Mouse (Mus musculus) limb, embryonic 10.5 days (tissue): ENCODE data around the gene A530084C06Rik. TPM values are rescaled to one million over a fixed set of nuclear protein-coding genes. Genes with fewer than 3 reads are reported as not detected.

Experiments
- DNase-seq: peaks from one replicate; pipeline ENCODE4 v3.0.0-alpha.2; 2017; ENCODE audit warnings: low spot score
- H3K27ac ChIP-seq: fragments of 300-500 bp; sonication (generic); 2 replicates; pipeline ENCODE4 v1.5.1; 2016; ENCODE audit warnings: mild to moderate bottlenecking
- H3K27me3 ChIP-seq: fragments of 300-500 bp; sonication (generic); 2 replicates; pipeline ENCODE4 v1.6.1; 2016; ENCODE audit warnings: low read depth, mild to moderate bottlenecking; ENCODE audit not compliant: poor library complexity, severe bottlenecking
- H3K36me3 ChIP-seq: fragments of 300-500 bp; sonication (generic); 2 replicates; pipeline ENCODE4 v1.6.1; 2016; ENCODE audit warnings: mild to moderate bottlenecking, moderate library complexity
- H3K4me1 ChIP-seq: fragments of 300-500 bp; sonication (generic); 2 replicates; pipeline ENCODE4 v1.6.1; 2016
- H3K4me3 ChIP-seq: fragments of 300-500 bp; sonication (generic); 2 replicates; pipeline ENCODE4 v1.5.1; 2016; ENCODE audit warnings: mild to moderate bottlenecking, moderate library complexity
- H3K9me3 ChIP-seq: fragments of 300-500 bp; sonication (generic); replicated peaks from 2 replicates; pipeline ENCODE4 v1.6.1; 2016; ENCODE audit warnings: mild to moderate bottlenecking
- whole genome bisulfite sequencing: fragments of 180-500 bp; shearing (Covaris S2); methylation state at CpG from one replicate; pipeline ENCODE4 v1.1.7; 2016; 5-methylcytosine and 5-hydroxymethylcytosine counted together
- polyA plus RNA-seq: library from polyadenylated mRNA; unstranded; fragments of >200 nt; fragmentation: Nextera tagmentation; extraction: Ambion mirVana; gene quantifications from 2 replicates; pipeline ENCODE4 v1.2.1, GENCODE M21; 2016

A530084C06Rik gene
- polyA plus RNA-seq, 1 experiment from 2014 or later, result not detected

- DNase-seq, result no peak
- H3K4me3 ChIP-seq, result no peak overlapping the region
- WGBS, result 89% methylated on average over 9 of the region's 9 CpGs
These were observed 40.2 kb downstream of the A530084C06Rik start for GRCm38 (mm10) chr13:31518971-31519370.

GRCm38 (mm10) chr13:31518411-31518886 is 40.7 kb downstream of the A530084C06Rik start:
- WGBS, result 81% methylated on average over 10 of the region's 10 CpGs
- Histone ChIP-seq H3K4me1 (no peaks in the 10 kb centered on the region), H3K36me3 (no peaks in the 10 kb centered on the region), H3K27me3 (no peaks in the 10 kb centered on the region), H3K27ac (no peak overlapping the region), H3K4me3 (no peak overlapping the region), H3K9me3 (no peaks in the 10 kb centered on the region)
- DNase-seq, result no peak

More at GRCm38 (mm10) chr13:31518971-31519370, 40.2 kb downstream of the A530084C06Rik start:
- Histone ChIP-seq H3K27me3 (no peaks in the 10 kb centered on the region), H3K27ac (no peak overlapping the region), H3K4me1 (no peaks in the 10 kb centered on the region), H3K9me3 (no peaks in the 10 kb centered on the region), H3K36me3 (no peaks in the 10 kb centered on the region)

- Histone ChIP-seq H3K36me3 (no peaks in the 10 kb centered on the region), H3K27me3 (no peaks in the 10 kb centered on the region), H3K4me1 (no peaks in the 10 kb centered on the region), H3K9me3 (no peaks in the 10 kb centered on the region), H3K4me3 (no peak overlapping the region), H3K27ac (no peak overlapping the region)
- WGBS, result 96% methylated on average over 7 of the region's 7 CpGs
- no peak for DNase-seq
These were observed 43.9 kb downstream of the A530084C06Rik start for GRCm38 (mm10) chr13:31515261-31515660.

GRCm38 (mm10) chr13:31506494-31507167 is 52.5 kb downstream of the A530084C06Rik start:
- DNase-seq, result no peak
- H3K27me3 ChIP-seq, result no peaks in the 10 kb centered on the region
- H3K4me1 ChIP-seq, result no peaks in the 10 kb centered on the region
- 82% methylated on average over 8 of the region's 8 CpGs for WGBS
- no peak overlapping the region for H3K27ac ChIP-seq
- no peaks in the 10 kb centered on the region for H3K36me3 ChIP-seq
- no peaks in the 10 kb centered on the region for H3K9me3 ChIP-seq
- H3K4me3 ChIP-seq, result no peak overlapping the region

Other genes starting within 250 kb of the A530084C06Rik start
- 0.09 TPM in 1 of 2 replicates, not detected in the other for gene Foxq1, start 3.2 kb downstream of the A530084C06Rik start, polyA plus RNA-seq
- gene Foxf2, start 66.5 kb upstream of the A530084C06Rik start, polyA plus RNA-seq, result 0.44 and 0.75 TPM in 2 replicates
- gene Foxc1, start 247.3 kb upstream of the A530084C06Rik start, polyA plus RNA-seq, result 0.74 and 1.8 TPM in 2 replicates